Comparison of ENCODE assay signal across 11 mouse cellular contexts in the genomic region with DNA sequence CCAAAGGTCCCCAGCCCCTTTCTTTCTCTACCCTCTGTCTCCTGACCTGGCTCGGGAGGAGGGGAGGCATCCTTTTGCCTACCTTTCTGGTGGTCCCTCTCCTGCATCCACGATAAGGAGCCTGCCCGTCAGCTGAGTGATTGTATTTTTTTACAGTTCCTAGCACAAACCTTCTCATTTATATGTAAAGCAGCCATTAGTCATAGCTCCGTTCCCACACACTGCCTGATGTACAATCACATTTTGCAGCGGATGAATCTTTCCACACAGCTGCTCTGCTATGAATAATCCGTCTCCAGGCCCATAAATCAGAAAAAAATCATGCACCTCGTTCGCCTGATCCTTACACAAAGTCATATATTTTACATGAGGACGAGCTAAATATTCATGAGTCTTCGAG. TPM values are rescaled to one million over a fixed set of nuclear protein-coding genes. Genes with fewer than 3 reads are reported as not detected.
DNase-seq lines count a peak whose midpoint lies in the region; ATAC-seq lines count a peak whose summit lies in the region.
"Had no signal": no experiment of that assay in that cellular context is flagged by ENCODE, and none has a peak within 500 bp of the region (broad histone marks: within the 10 kb centered on the region; RNA-seq: fewer than 3 reads in every experiment).

No protein-coding gene starts in this region.

- no peaks in the 10 kb centered on the region for H3K27me3 ChIP-seq in forebrain, embryonic 14.5 days (replicated peaks; ENCODE audit: control insufficient read depth, insufficient read depth, low read length)
- no peaks in the 10 kb centered on the region for H3K27me3 ChIP-seq in neural tube, embryonic 12.5 days (replicated peaks)
- no peaks in the 10 kb centered on the region for H3K27me3 ChIP-seq in intestine, embryonic 15.5 days (replicated peaks)

- no peak overlapping the region for H3K4me3 ChIP-seq in forebrain, embryonic 14.5 days (ENCODE audit: low read depth, low read length)
- H3K4me3 ChIP-seq in neural tube, embryonic 12.5 days: no peak overlapping the region
- no peak overlapping the region for H3K4me3 ChIP-seq in intestine, embryonic 15.5 days (replicated peaks)
- H3K4me3 ChIP-seq: heart, embryonic 10.5 days; liver, embryonic 12.5 days had no signal

- peaks cover 7% of the 10 kb centered on the region for H3K4me1 ChIP-seq in forebrain, embryonic 14.5 days (ENCODE audit: control insufficient read depth, insufficient read depth, low read length)
- peaks cover 11% of the 10 kb centered on the region; the same call in 1 of the 2 replicates for H3K4me1 ChIP-seq in neural tube, embryonic 12.5 days
- H3K4me1 ChIP-seq in intestine, embryonic 15.5 days (replicated peaks): no peaks in the 10 kb centered on the region; the same call in 1 of the 2 replicates
- H3K4me1 ChIP-seq: heart, embryonic 10.5 days; liver, embryonic 12.5 days had no signal

- H3K27ac ChIP-seq in forebrain, embryonic 14.5 days (ENCODE audit: low read depth, low read length): peak overlapping the region; percentile 65
- H3K27ac ChIP-seq in neural tube, embryonic 12.5 days: peak overlapping the region; percentile 67
- H3K27ac ChIP-seq in intestine, embryonic 15.5 days: no peak overlapping the region
- H3K27ac ChIP-seq: heart, embryonic 10.5 days; liver, embryonic 12.5 days had no signal

- WGBS in forebrain, embryonic 14.5 days: 35% methylated on average over 10 of the region's 10 CpGs
- WGBS in neural tube, embryonic 12.5 days: 32% methylated on average over 10 of the region's 10 CpGs
- 44% methylated on average over 10 of the region's 10 CpGs for WGBS in intestine, embryonic 15.5 days

- H3K9ac ChIP-seq in forebrain, embryonic 14.5 days (ENCODE audit: low read length): peak overlapping the region; percentile 41; the same call in 1 of the 2 replicates
- H3K9ac ChIP-seq in neural tube, embryonic 12.5 days: no peak overlapping the region
- H3K9ac ChIP-seq in intestine, embryonic 15.5 days: no peak overlapping the region
- H3K9ac ChIP-seq: liver, embryonic 12.5 days had no signal

- H3K36me3 ChIP-seq in forebrain, embryonic 14.5 days (ENCODE audit: control insufficient read depth, insufficient read depth, low read length): no peaks in the 10 kb centered on the region
- H3K36me3 ChIP-seq in neural tube, embryonic 12.5 days: no peaks in the 10 kb centered on the region
- no peaks in the 10 kb centered on the region for H3K36me3 ChIP-seq in intestine, embryonic 15.5 days
- H3K36me3 ChIP-seq: heart, embryonic 10.5 days; liver, embryonic 12.5 days had no signal

- ATAC-seq in forebrain, embryonic 14.5 days: peak; percentile 32; the same call in 1 of the 2 replicates
- ATAC-seq in neural tube, embryonic 12.5 days (ENCODE audit: low FRiP score, low read depth): peak; percentile 63; the same call in 1 of the 2 replicates
- no peak for ATAC-seq in intestine, embryonic 15.5 days
- ATAC-seq: liver, embryonic 12.5 days had no signal

- DNase-seq in brain, adult 2 months (ENCODE audit: low read depth, low spot score): peak; percentile 93
- peak; percentile 55 for DNase-seq in forebrain, embryonic 14.5 days (ENCODE audit: low spot score)
- peak; percentile 82 for DNase-seq in layer of hippocampus, adult 9-11 months
- DNase-seq in adrenal gland, postnatal 36 days: no peak
- DNase-seq in thymus, postnatal 36 days: no peak
- DNase-seq: spleen, adult 18-20 months; thymus, postnatal 14 days had no signal

- no peaks in the 10 kb centered on the region for H3K9me3 ChIP-seq in forebrain, embryonic 14.5 days (replicated peaks; ENCODE audit: control insufficient read depth, low read length)
- H3K9me3 ChIP-seq in neural tube, embryonic 12.5 days: no peaks in the 10 kb centered on the region
- H3K9me3 ChIP-seq in intestine, embryonic 15.5 days: no peaks in the 10 kb centered on the region
- H3K9me3 ChIP-seq: heart, embryonic 10.5 days; liver, embryonic 12.5 days had no signal

- no peak overlapping the region for H3K4me2 ChIP-seq in forebrain, embryonic 14.5 days (ENCODE audit: low read length)
- H3K4me2 ChIP-seq in neural tube, embryonic 12.5 days (replicated peaks): peak overlapping the region; percentile 38
- H3K4me2 ChIP-seq in intestine, embryonic 15.5 days (replicated peaks): no peak overlapping the region
- H3K4me2 ChIP-seq: liver, embryonic 12.5 days had no signal

RNA-seq across cellular contexts. Expression of a gene that starts 25.4 kb away (rescaled TPM):
- 48.1 and 58.3 TPM in 2 replicates for polyA plus RNA-seq in forebrain, embryonic 14.5 days (2014; fragmentation: Nextera tagmentation; extraction: Ambion mirVana)
- polyA plus RNA-seq in neural tube, embryonic 12.5 days (2016; fragmentation: Nextera tagmentation; extraction: Ambion mirVana): 70.0 and 70.5 TPM in 2 replicates
- total RNA-seq in adrenal gland, postnatal 36 days (2021): 10 to 100 TPM; 33.8 to 37.3 TPM
- polyA plus RNA-seq in intestine, embryonic 15.5 days (2015; fragmentation: Nextera tagmentation; extraction: Ambion mirVana): 31.8 and 32.7 TPM in 2 replicates

Comparison
In these comparisons a context has a peak if more than half of its experiments do, and no peak if none do; other contexts are left out.
1. DNase-seq: peak in brain, adult 2 months (single experiment), forebrain, embryonic 14.5 days (single experiment) and layer of hippocampus, adult 9-11 months (single experiment); none in adrenal gland, postnatal 36 days (0 of 2) and thymus, postnatal 36 days (0 of 2).